Mouse (Mus musculus) embryonic facial prominence, embryonic 13.5 days (tissue): Measurements from ENCODE around the gene Rpp25. TPM values are rescaled to one million over a fixed set of nuclear protein-coding genes. Genes with fewer than 3 reads are reported as not detected.
A peak's percentile ranks its signal among the peaks of the same experiment; 100 is the strongest.

ENCODE experiments used
- ATAC-seq: fragments of 200-750 bp; cut with Nextera tagmentation; 2 replicates; pipeline ENCODE4 v1.8.0; 2017; ENCODE audit warnings: low read depth; ENCODE audit not compliant: insufficient number of reproducible peaks, insufficient read depth, low FRiP score, low TSS enrichment
- H3K27ac ChIP-seq: fragments of 300-500 bp; sonication (generic); 2 replicates; pipeline ENCODE4 v1.5.1; 2015; ENCODE audit warnings: moderate library complexity, mild to moderate bottlenecking, inconsistent platforms
- H3K27me3 ChIP-seq: fragments of 300-500 bp; sonication (generic); 2 replicates; pipeline ENCODE4 v1.6.1; 2015; ENCODE audit warnings: mild to moderate bottlenecking, inconsistent platforms
- H3K36me3 ChIP-seq: fragments of 300-500 bp; sonication (generic); 2 replicates; pipeline ENCODE4 v1.6.1; 2015; ENCODE audit warnings: mild to moderate bottlenecking, inconsistent platforms
- H3K4me1 ChIP-seq: fragments of 300-500 bp; sonication (generic); 2 replicates; pipeline ENCODE4 v1.6.1; 2015; ENCODE audit warnings: inconsistent platforms
- H3K4me2 ChIP-seq: fragments of 300-500 bp; sonication (generic); 2 replicates; pipeline ENCODE4 v1.6.1; 2015; ENCODE audit warnings: moderate library complexity, mild to moderate bottlenecking, inconsistent platforms
- H3K4me3 ChIP-seq: fragments of 300-500 bp; sonication (generic); 2 replicates; pipeline ENCODE4 v1.5.1; 2015; ENCODE audit warnings: mild to moderate bottlenecking, inconsistent platforms
- H3K9ac ChIP-seq: fragments of 300-500 bp; sonication (generic); 2 replicates; pipeline ENCODE4 v1.6.1; 2015; ENCODE audit warnings: mild to moderate bottlenecking, inconsistent platforms
- H3K9me3 ChIP-seq: fragments of 300-500 bp; sonication (generic); 2 replicates; pipeline ENCODE4 v1.6.1; 2016; ENCODE audit warnings: inconsistent platforms
- WGBS: fragments of 180-500 bp; shearing (Covaris S2); methylation state at CpG from one replicate; pipeline ENCODE4 v1.1.7; 2015; ENCODE audit warnings: mixed read lengths; 5-methylcytosine and 5-hydroxymethylcytosine counted together
- polyA plus RNA-seq: library from polyadenylated mRNA; unstranded; fragments of >200 nt; fragmentation: Nextera tagmentation; extraction: Ambion mirVana; gene quantifications from 2 replicates; pipeline ENCODE4 v1.2.1, GENCODE M21; 2015

The Rpp25 gene
- polyA plus RNA-seq, 1 experiment from 2014 or later = 1.3 TPM

DNA sequence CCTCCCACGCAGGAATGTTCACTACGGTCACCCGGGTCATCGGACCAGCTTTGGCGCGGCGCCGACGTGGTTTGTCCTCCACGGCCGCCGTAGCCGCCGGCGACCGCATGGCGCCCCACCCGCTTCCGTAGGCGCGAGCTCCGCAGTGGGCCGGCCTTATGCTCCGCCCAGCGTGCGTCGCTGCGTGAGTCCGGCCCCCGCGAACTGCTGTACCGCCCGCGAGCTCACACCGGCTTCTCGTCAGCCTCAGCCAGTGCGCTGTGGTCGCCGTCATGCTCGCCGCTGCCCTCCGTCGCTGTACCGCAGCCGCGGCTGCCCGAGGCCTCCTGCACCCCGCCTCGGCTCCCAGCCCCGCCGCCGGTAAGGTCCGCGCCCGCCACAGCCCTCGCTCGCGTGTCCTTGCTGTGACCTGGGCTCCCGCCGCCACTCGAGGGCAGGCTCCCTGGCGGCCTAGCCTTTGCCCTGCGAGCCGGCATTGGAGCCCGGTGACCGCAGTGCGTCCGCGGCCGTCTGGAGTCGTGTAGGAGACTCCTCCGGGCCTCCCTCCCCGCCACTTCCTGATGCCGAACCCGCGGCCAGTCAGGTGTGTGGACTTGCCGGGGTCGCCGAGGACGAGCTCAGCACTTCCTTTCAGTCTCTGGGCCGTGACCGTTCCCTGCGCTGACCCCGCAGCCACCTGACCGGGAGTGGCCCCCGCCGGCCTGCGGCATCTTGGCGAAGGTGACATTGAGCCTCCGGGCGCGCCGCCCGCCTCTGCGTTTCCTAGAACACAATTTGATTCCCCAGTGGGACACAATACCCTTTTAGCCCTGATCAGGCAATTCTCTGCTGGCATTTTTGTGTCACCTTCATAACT lies 17.5 kb downstream of the Rpp25 start, which contains the start of gene Cox5a:
TSS of gene Cox5a (plus strand) at position 219 of the 856 bp plus-strand sequence.
- WGBS = under 1% methylated on average over 95 of the region's 95 CpGs
- Histone ChIP-seq H3K9ac (peak within 1 kb of the TSS; percentile 96), H3K9me3 (no peaks in the 10 kb centered on the region)

DNA sequence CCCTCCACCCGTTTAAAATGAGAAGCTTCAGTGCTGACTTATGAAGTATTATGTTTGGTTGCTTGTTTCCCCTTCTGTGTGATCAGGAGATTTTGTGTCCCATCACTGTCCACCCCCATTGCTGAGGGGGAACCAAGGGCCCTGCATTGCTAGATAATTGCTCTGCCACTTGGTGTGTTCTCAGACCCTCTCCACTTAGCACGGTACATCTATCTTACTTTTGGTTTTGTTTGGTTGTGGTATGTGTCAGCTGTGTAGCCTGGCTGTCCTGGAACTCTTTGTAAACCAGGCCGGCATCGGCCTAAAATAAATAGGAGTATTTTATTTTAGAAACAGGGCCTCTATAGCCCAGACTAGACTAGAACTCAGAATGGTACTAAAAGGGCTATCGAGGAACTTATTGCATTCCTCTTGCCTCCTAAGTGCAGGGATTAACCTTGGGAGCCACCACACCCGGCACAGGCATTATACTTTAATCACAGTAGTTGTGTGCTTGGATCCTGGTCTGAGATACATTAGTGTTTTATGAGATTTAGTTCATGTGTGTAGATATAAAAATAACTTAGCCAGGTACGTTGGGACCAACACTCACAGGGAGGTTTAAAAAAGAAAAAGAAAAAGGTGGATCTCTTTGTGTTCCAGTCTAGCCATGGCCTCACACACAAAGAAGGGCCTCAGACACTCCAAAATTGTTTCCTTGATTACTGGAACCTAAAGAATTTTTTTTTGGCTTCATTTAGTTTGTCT lies 18.5 kb downstream of the Rpp25 start:
- Histone ChIP-seq H3K9me3 (no peaks in the 10 kb centered on the region), H3K4me2 (peak overlapping the region; percentile 88), H3K36me3 (no peaks in the 10 kb centered on the region), H3K27ac (no peak overlapping the region), H3K4me3 (peak overlapping the region; percentile 99), H3K4me1 (peaks cover 18% of the 10 kb centered on the region), H3K27me3 (no peaks in the 10 kb centered on the region), H3K9ac (peak overlapping the region; percentile 96)
- 41% methylated on average over 7 of the region's 7 CpGs for WGBS
- ATAC-seq = no peak

More for the DNA sequence above, 17.5 kb downstream of the Rpp25 start, which contains the start of gene Cox5a:
- peaks cover 18% of the 10 kb centered on the region for H3K4me1 ChIP-seq
- peak within 1 kb of the TSS; percentile 82 for H3K27ac ChIP-seq
- H3K4me2 ChIP-seq = peak within 1 kb of the TSS; percentile 88
- peak within 1 kb of the TSS; percentile 99 for H3K4me3 ChIP-seq
- H3K36me3 ChIP-seq = no peaks in the 10 kb centered on the region
- no peaks in the 10 kb centered on the region for H3K27me3 ChIP-seq
- peak; percentile 95 for ATAC-seq

DNA sequence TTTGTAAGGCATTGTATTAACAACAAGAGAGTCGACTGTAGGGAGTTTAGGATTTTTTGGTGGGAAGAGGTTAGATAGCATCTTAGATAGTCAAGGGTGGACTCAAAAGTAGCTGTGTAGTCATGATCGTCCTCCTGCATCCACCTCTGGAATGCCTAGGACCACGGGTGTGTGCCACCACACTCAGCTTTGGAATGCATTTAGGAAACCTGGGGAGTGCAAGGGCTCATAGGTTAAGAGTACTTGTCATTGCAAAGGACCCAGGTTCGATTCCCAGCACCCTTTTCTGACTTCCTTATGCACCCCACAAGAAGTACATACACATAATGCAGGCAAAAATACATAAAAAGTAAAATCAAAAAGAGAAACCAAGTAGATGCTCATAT lies 19.0 kb downstream of the Rpp25 start:
- no peaks in the 10 kb centered on the region for H3K36me3 ChIP-seq
- no peak overlapping the region for H3K9ac ChIP-seq
- H3K4me1 ChIP-seq = peaks cover 18% of the 10 kb centered on the region
- H3K27ac ChIP-seq = no peak overlapping the region
- 73% methylated on average over 4 of the region's 4 CpGs for WGBS
- H3K4me3 ChIP-seq = no peak overlapping the region; the same call in 1 of the 2 replicates
- H3K9me3 ChIP-seq = no peaks in the 10 kb centered on the region
- H3K4me2 ChIP-seq = peak overlapping the region; percentile 88
- ATAC-seq = no peak
- H3K27me3 ChIP-seq = no peaks in the 10 kb centered on the region

DNA sequence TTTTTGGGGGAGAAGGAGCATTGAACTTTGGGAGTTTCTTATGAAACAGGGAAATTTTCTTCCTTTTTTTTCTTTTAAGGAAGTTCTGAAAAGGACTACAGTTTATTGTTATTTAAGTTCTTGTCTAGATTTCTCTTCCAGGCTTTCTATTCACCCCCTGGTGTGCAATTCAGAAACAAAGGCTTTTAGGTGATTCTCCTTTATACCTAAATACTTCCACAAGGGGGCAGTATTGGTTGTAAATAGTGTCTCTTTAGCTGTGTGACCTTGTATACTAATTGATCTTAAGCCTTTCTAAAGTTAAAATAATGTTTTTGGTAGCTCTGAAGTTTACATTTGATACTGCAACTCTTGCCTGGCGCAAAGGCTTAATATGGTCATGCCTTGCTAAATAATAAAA lies 19.9 kb downstream of the Rpp25 start:
- no peak for ATAC-seq
- peaks cover 18% of the 10 kb centered on the region for H3K4me1 ChIP-seq
- no peak overlapping the region for H3K27ac ChIP-seq
- WGBS = 90% methylated on average over 1 of the region's 1 CpGs
- no peaks in the 10 kb centered on the region for H3K9me3 ChIP-seq
- no peaks in the 10 kb centered on the region for H3K27me3 ChIP-seq
- H3K4me2 ChIP-seq = no peak overlapping the region
- H3K36me3 ChIP-seq = peaks cover under 1% of the 10 kb centered on the region; the same call in 1 of the 2 replicates
- H3K9ac ChIP-seq = no peak overlapping the region
- no peak overlapping the region for H3K4me3 ChIP-seq

DNA sequence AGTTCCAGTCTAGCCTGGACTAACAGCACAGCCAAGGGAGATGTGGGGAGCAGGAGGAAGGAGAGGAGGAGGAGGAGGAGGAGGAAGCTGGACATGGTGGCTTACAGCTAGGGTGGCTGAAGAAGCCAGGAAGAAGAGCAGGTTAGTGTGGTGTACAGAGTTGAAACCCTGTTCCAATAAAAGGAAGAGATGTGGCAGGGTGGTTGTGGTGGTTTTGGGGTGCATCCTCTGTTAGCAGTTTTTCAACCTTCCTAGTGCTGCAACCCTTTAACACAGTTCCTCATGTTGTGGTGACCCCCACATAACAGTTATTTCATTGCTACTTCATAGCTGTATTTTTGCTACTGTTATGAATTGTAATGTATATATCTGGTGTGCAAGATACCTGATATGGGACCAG lies 20.6 kb downstream of the Rpp25 start:
- ATAC-seq = no peak
- Histone ChIP-seq H3K36me3 (peaks cover 7% of the 10 kb centered on the region), H3K4me3 (no peak overlapping the region), H3K4me1 (peaks cover 18% of the 10 kb centered on the region), H3K27me3 (no peaks in the 10 kb centered on the region), H3K27ac (no peak overlapping the region), H3K4me2 (no peak overlapping the region), H3K9me3 (no peaks in the 10 kb centered on the region), H3K9ac (no peak overlapping the region)

DNA sequence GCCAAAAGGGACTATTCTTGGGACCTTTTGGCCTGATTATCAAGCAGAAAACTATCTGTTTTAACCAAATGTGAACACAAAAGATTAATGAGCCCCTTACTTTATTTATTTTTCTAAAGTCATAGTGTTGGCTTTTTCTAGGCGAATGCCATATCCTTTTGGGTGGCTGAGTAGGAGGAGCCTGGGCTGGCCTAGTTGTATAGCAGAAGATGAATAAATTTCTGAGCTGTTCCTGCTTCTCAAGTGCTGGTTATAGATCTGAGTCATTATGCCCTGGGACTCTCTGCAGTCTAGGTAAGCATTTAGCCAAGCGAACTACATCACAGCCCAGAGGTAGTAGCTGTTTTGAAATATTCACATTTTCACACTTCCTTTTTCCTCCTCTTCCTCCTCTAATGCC lies 21.7 kb downstream of the Rpp25 start:
- H3K9ac ChIP-seq = no peak overlapping the region
- no peaks in the 10 kb centered on the region for H3K9me3 ChIP-seq
- H3K27me3 ChIP-seq = no peaks in the 10 kb centered on the region
- H3K4me2 ChIP-seq = no peak overlapping the region
- no peak overlapping the region for H3K27ac ChIP-seq
- peaks cover 7% of the 10 kb centered on the region for H3K36me3 ChIP-seq
- H3K4me3 ChIP-seq = no peak overlapping the region
- peaks cover 15% of the 10 kb centered on the region for H3K4me1 ChIP-seq
- 88% methylated on average over 2 of the region's 2 CpGs for WGBS
- no peak for ATAC-seq

DNA sequence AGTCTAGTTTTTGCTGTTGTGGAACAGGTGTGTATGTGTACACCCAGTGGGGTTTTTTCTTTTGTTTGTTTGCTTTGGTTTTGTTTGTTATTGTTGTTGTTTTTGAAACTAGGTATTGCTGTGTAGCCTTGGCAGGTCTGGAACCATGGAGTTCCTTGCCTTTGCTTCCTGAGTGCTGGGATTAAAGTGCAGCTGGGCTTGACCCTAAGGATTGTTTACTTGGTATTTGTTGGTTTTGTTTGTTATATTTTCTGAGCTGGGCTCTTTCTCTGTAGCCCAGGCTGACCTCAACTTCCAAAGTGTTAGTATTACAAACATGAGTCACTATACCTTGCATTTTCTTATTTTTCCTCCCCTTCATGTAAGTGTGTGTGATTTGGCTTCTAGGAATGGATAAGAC lies 22.6 kb downstream of the Rpp25 start:
- Histone ChIP-seq H3K36me3 (peaks cover 13% of the 10 kb centered on the region), H3K27me3 (no peaks in the 10 kb centered on the region), H3K4me2 (no peak overlapping the region), H3K4me1 (peaks cover 14% of the 10 kb centered on the region), H3K4me3 (no peak overlapping the region), H3K9ac (no peak overlapping the region), H3K9me3 (no peaks in the 10 kb centered on the region), H3K27ac (no peak overlapping the region)
- ATAC-seq = no peak

DNA sequence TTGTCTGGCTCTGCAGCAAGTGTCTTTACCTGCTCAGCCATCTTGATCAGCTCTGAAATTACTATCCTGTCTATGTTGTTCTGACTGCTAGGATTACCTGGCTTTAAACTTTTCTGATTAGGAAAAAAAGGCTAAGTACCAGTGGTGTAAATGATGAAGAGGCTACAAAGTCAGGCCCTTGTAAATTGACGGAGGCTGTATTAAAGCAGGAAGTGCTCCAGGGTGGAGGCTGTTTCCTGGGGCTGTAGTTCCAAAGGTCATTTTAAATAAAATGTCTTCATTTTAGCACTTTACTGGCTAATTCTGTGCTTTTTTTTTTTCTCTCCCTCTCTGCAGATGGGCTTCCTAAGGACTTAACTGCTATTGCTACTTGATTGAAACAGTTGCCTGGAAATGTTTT lies 28.1 kb downstream of the Rpp25 start:
- 67% methylated on average over 1 of the region's 1 CpGs for WGBS
- H3K27me3 ChIP-seq = no peaks in the 10 kb centered on the region
- H3K4me3 ChIP-seq = no peak overlapping the region
- H3K27ac ChIP-seq = no peak overlapping the region
- peaks cover 42% of the 10 kb centered on the region for H3K36me3 ChIP-seq
- peaks cover 3% of the 10 kb centered on the region; the same call in 1 of the 2 replicates for H3K4me1 ChIP-seq
- H3K4me2 ChIP-seq = no peak overlapping the region
- no peak overlapping the region for H3K9ac ChIP-seq
- no peaks in the 10 kb centered on the region for H3K9me3 ChIP-seq
- ATAC-seq = no peak

DNA sequence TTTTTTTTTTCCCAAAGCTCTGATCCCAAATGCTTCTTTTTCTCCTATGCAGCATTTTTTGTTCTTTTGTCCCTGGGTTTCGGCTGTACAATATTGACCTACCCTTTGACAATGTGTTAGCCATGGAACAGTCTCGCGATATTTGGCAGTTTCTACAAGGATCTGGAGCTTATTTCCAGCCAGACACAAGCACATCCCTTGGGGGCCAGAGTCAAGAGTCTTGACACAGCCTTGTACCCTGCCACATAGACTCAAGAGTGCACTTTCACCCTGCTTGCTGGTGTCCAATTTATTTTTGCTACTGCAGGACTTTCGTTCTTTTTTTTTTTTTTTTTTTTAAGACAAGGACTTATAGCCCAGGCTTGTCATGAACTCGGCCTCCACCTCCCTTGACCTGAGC lies 32.5 kb downstream of the Rpp25 start:
- no peaks in the 10 kb centered on the region for H3K27me3 ChIP-seq
- H3K4me2 ChIP-seq = peak overlapping the region; percentile 79
- no peak overlapping the region for H3K9ac ChIP-seq
- no peaks in the 10 kb centered on the region for H3K9me3 ChIP-seq
- H3K4me3 ChIP-seq = no peak overlapping the region
- no peak overlapping the region for H3K27ac ChIP-seq
- WGBS = 89% methylated on average over 5 of the region's 5 CpGs
- H3K4me1 ChIP-seq = peaks cover 17% of the 10 kb centered on the region
- no peak for ATAC-seq
- peaks cover 51% of the 10 kb centered on the region for H3K36me3 ChIP-seq

DNA sequence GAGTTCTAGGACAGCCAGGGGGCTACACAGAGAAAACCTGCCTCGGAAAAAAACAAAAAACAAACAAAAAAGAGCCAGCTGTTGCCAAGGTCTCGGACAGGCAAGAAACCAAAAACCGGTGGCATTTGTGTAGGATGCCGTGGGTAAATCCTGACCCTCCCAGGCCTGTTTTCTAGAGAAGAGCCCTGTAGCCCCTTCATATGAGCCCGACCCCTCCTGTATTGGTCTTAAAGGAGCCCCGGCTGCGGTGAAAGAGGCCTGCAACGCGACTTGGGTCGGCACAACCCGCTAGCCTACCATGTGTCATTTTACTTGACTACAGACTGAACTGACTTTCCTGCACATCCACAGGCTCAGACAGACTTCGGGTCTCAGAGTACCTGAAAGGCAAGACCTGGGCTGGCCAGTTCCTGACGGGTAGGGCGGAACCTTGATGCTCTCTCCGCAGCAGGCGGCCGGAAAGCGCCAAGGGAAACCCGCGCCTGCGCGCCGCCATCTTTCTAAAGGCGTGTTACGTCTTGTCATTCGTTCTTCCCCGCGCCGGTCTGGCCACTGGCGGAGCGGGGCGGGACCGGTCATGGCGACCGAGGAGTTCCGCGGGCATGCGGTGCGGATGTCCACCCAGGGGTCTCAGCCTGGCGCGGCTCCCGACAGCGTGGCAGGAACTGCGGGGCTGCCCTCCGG lies 33.4 kb downstream of the Rpp25 start, which contains the start of gene Fam219b:
TSS of gene Fam219b (plus strand) at position 485 of the 684 bp plus-strand sequence.
- peak; percentile 78 for ATAC-seq
- H3K9me3 ChIP-seq = no peaks in the 10 kb centered on the region
- 2% methylated on average over 45 of the region's 45 CpGs for WGBS
- H3K4me2 ChIP-seq = peak within 1 kb of the TSS; percentile 79
- H3K4me3 ChIP-seq = peak within 1 kb of the TSS; percentile 89
- H3K36me3 ChIP-seq = peaks cover 50% of the 10 kb centered on the region
- H3K9ac ChIP-seq = peak within 1 kb of the TSS; percentile 92
- H3K27me3 ChIP-seq = no peaks in the 10 kb centered on the region
- peaks cover 17% of the 10 kb centered on the region for H3K4me1 ChIP-seq
- H3K27ac ChIP-seq = peak within 1 kb of the TSS; percentile 83

DNA sequence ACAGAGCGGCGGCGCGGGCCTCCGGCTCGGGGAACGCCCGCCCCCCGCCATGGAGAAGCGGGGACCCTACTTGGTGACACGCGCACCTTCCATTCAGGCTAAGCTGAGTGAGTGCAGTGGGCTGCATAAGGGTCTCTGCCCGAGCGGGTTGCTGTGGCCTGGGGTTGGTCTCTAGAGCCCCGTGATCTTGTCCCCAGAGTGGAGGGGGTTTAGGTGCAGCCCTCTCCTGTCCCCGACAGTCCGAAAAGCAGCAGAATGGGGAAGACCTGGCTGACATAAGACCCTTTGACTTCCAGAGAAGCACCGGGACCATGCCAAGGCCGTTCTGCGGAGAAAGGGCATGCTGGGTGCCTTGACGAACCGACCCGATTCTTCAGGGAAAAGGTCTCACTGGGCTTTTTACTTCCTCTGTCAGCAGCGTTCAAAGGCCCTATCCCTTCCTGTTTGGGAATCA lies 33.9 kb downstream of the Rpp25 start:
- Histone ChIP-seq H3K27ac (peak overlapping the region; percentile 83), H3K4me3 (peak overlapping the region; percentile 89), H3K9ac (peak overlapping the region; percentile 92), H3K36me3 (peaks cover 50% of the 10 kb centered on the region), H3K4me1 (peaks cover 17% of the 10 kb centered on the region), H3K4me2 (peak overlapping the region; percentile 79), H3K9me3 (no peaks in the 10 kb centered on the region), H3K27me3 (no peaks in the 10 kb centered on the region)
- peak; percentile 65; the same call in 1 of the 2 replicates for ATAC-seq
- 0% methylated on average over 24 of the region's 24 CpGs for WGBS
